Mouse (Mus musculus) hindlimb bud, embryonic 11.5 days (tissue): ENCODE measurements around the gene Zfp142.

Source experiments
- DNase-seq: peaks from one replicate; pipeline ENCODE4 v3.0.0-alpha.2; 2012; ENCODE audit warnings: low read depth, low spot score; ENCODE audit errors: extremely low spot score

Gene Zfp142

GRCm38 (mm10) chr1:74587773-74588445, at the start of gene Zfp142, which contains the start of gene Bcs1l:
Gene Zfp142 (minus strand): TSS chr1:74588246.
Gene Bcs1l (plus strand): TSS chr1:74588289.
- DNase-seq: peak; percentile 95

GRCm38 (mm10) chr1:74632734-74633133, 44.7 kb upstream of the Zfp142 start:
- DNase-seq: no peak

GRCm38 (mm10) chr1:74628001-74628400, 40.0 kb upstream of the Zfp142 start:
- no peak for DNase-seq

DNA sequence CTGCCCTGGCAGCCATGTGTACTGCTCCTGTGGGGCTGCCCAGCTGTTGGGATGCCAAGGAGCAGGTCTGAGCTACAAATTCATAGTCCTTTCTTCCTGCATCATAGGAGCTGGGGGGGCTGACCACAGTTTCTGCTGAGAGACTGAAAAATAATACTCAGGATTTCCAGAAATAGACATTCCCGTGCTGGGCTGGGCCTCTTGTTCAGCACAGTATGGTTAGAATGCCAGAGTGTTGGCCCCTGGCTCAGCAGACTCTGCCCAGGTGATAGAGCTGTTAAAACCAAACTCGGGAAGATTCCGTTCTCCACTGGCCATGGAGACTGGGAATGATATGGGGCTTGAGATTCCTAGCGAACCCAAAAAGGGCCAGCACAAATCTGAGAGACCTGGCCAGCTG, 38.0 kb upstream of the Zfp142 start:
- DNase-seq: no peak

DNA sequence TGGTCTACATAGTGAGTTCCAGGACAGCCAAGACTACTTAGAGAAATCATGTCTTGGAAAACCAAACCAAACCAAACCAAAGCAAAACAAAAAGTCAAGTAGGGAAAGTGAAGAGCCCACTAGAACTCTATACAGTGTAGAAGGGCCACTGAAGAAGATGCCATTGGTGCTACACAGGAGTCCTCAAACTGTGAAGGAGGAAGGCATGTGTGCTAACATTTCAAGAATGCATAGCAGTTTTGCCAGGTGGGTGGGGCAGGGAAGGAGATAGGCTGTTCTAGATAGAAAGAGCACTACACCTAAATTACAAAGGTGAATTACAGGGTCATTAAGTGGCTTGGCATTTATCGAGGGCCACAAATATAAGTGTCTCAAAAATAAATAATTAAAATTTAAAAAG, 36.1 kb upstream of the Zfp142 start:
- no peak for DNase-seq

- DNase-seq: peak; percentile 57
Observed at GRCm38 (mm10) chr1:74601267-74601962, 13.4 kb upstream of the Zfp142 start, which contains the start of the genes Rnf25 and Stk36. Gene Rnf25 (minus strand): TSS chr1:74601397. Gene Stk36 (plus strand): TSS chr1:74601445.

- no peak for DNase-seq
Observed at GRCm38 (mm10) chr1:74600501-74601266, 12.6 kb upstream of the Zfp142 start.

GRCm38 (mm10) chr1:74594434-74594833, 6.4 kb upstream of the Zfp142 start:
- DNase-seq: no peak

DNA sequence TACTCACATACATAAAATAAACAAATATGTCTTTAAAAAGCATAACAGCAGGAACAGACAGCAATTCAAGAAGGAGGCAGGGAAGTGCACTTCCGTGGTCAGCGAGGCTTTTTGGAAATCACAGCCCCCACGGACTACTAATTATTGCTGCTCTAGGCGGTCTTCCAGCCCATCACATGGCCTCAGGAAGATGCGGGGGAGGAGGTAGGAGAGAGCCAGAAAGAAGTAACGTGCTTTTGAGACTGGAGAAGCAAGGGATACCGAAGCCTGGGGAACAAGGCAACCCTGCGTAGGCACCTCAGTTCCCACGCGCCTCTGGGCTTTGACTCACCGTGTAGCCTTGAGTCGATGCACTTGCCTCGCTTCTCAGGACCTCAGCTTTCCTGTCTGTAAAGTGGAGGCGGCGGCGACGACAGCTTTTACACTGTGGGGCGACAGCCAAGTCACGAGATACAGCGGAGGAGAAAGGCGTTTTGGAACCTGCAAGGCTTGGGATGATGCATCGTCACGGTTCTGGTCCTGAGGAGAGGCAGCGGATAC, 743 bp downstream of the Zfp142 start:
- peak; percentile 5 for DNase-seq

DNA sequence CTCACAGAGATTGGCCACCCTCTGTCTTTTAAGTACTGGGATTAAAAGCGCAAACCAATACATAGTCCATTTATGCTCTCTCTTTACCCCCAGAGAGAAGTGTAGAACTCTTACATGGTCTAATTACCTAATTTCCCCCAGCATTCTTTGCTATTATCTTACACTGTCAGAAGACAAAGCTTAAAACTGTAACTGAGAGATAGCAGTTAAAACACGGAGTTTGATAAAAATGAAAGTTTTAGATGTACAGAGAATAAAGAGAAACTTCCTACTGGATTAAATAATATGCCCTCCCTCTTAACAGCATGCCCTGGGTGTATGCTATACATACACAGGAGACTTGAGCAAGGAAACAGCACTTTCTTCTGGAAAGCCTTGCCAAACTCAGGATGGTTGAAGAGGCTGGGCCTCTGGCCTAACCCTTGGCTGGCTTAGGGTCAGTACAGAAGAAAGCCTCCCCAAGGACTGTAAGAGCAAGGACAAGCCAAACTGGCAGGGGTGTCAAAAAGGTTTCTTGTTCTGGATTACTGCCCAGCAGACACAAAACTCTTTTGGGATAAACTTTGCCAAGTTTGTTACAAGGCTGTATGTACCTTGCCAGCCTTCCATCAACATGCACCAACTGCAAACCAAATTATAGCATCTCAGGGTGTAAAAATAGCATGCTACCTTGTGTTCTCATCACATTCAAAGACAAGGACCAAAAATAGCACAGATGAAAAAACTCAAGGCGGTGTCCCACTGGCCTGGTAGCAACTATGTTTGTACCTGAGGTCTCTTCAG, 3.2 kb downstream of the Zfp142 start:
- no peak for DNase-seq

DNA sequence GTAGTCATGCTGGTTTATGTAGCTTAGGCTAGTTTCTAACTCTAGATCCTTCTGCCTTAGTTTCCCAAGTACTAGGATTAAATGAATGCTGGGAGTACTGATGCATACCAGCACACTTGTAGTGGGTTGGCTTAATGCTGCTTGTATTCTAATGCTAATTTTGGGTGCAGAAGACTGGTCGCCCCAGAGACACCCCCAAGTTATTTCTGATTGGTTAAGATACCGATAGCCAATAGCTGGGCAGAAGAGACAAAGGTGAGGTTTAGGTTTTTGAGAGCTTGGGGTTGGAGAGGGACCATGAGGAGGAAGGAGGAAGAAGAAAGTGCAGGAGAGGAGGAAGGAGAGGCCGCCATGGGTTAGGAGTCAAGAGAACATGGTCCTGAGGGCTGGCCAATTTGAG, 5.4 kb downstream of the Zfp142 start:
- DNase-seq: no peak

GRCm38 (mm10) chr1:74569739-74570719, 18.0 kb downstream of the Zfp142 start:
- DNase-seq: no peak

GRCm38 (mm10) chr1:74565834-74566233, 22.2 kb downstream of the Zfp142 start:
- DNase-seq: no peak

DNA sequence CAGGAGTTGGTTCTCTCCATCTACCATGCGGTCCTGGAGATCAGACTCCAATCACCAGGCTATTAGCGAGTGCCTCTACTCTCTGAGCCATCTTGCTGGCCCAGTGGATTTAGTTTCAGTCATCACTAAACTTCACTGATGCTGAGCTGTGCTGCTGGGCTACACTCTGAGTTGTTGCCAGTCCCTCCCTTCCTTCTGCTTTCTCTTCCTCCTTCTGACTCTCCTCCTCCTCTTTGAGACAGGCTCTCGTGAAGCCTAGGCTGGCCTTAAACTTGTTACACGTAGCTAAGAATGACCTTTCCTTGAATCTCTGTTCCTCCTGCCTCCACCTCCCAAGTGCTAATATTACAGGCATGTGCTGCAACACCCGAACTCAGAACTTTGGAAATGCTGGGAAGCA, 29.0 kb downstream of the Zfp142 start:
- DNase-seq: no peak

GRCm38 (mm10) chr1:74544184-74544583, 43.9 kb downstream of the Zfp142 start, which contains the start of gene Usp37:
Gene Usp37 (minus strand): TSS chr1:74544284.
- DNase-seq: no peak

GRCm38 (mm10) chr1:74542451-74542961, 45.5 kb downstream of the Zfp142 start, which contains the start of gene Plcd4:
Gene Plcd4 (plus strand): TSS chr1:74542888.
- no peak for DNase-seq

GRCm38 (mm10) chr1:74538650-74539049, 49.4 kb downstream of the Zfp142 start:
- no peak for DNase-seq

DNA sequence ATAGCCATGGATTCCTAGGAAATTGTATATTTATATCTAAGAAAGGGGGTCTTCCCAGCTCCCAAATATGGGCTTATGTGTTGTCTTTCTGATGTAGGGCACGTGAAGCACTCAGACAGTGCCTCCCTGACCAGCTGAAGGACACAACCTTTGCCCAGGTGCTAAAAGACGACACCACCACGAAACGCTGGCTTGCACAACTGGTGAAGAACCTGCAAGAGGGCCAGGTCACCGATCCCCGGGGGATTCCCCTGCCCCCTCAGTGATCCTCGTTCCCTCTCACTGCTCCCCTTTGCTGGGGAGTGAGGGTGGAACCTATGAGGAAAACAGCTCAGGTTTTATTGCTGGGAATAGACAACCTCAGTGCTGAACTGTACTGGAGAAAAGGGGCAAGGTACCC, 59.5 kb downstream of the Zfp142 start:
- DNase-seq: no peak

DNA sequence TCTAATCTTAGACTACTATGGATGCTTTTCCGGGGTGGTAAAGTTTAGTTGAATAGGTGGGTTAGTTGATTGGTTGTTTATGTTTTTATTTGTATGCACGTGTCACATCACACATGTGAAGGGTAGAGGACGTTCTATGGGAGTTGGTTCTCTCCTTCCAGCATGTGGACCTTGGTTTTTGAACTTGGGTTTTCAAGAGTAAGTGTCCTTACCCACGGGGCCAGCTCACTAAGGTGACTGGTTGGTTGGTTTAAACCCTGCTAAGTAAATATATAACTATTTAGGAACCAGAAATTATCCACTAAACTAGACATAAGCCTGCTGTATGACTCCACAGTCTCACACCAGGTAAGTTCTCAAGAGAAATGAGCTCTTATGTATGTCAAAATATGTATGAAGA, 63.3 kb downstream of the Zfp142 start:
- DNase-seq: no peak
